Mouse (Mus musculus): ENCODE results near the gene Zfp119b.

Gene Zfp119b

GRCm38 (mm10) chr17:55949400-55949799, at the start of gene Zfp119b:
Gene Zfp119b (minus strand): TSS chr17:55949500.
- no peak for DNase-seq

GRCm38 (mm10) chr17:55996007-55996406, 46.7 kb upstream of the Zfp119b start:
- no peak for DNase-seq

- no peak for DNase-seq
Observed at GRCm38 (mm10) chr17:55990278-55990898, 41.1 kb upstream of the Zfp119b start.

GRCm38 (mm10) chr17:55986030-55986961, 37.0 kb upstream of the Zfp119b start, which contains the start of gene Fsd1:
Gene Fsd1 (plus strand): TSS chr17:55986509.
- DNase-seq, result peak in 1 of 2 experiments; percentile 29

GRCm38 (mm10) chr17:55977301-55977700, 28.0 kb upstream of the Zfp119b start:
- no peak for DNase-seq

- DNase-seq, result peak; percentile 74
Observed at GRCm38 (mm10) chr17:55976255-55976862, 27.1 kb upstream of the Zfp119b start.

GRCm38 (mm10) chr17:55971453-55971852, 22.2 kb upstream of the Zfp119b start:
- DNase-seq, result no peak

GRCm38 (mm10) chr17:55969966-55970891, 20.9 kb upstream of the Zfp119b start, which contains the start of gene Shd:
Gene Shd (plus strand): TSS chr17:55970467.
- DNase-seq, result no peak

GRCm38 (mm10) chr17:55969560-55969959, 20.3 kb upstream of the Zfp119b start:
- no peak for DNase-seq

GRCm38 (mm10) chr17:55968210-55968609, 18.9 kb upstream of the Zfp119b start:
- no peak for DNase-seq

GRCm38 (mm10) chr17:55967186-55967585, 17.9 kb upstream of the Zfp119b start:
- DNase-seq, result no peak

GRCm38 (mm10) chr17:55964996-55965395, 15.7 kb upstream of the Zfp119b start:
- no peak for DNase-seq

GRCm38 (mm10) chr17:55964496-55964895, 15.2 kb upstream of the Zfp119b start:
- DNase-seq, result no peak

- DNase-seq, result no peak
Observed at GRCm38 (mm10) chr17:55963171-55963570, 13.9 kb upstream of the Zfp119b start.

- no peak for DNase-seq
Observed at GRCm38 (mm10) chr17:55961631-55962030, 12.3 kb upstream of the Zfp119b start.

- no peak for DNase-seq
Observed at GRCm38 (mm10) chr17:55960791-55961190, 11.5 kb upstream of the Zfp119b start.

- DNase-seq, result no peak
Observed at GRCm38 (mm10) chr17:55959946-55960740, 10.8 kb upstream of the Zfp119b start.

GRCm38 (mm10) chr17:55958918-55959728, 9.8 kb upstream of the Zfp119b start, which contains the start of gene Yju2:
Gene Yju2 (plus strand): TSS chr17:55959099.
- peak; percentile 88 for DNase-seq

GRCm38 (mm10) chr17:55958584-55958886, 9.2 kb upstream of the Zfp119b start:
- DNase-seq, result no peak
